Mouse (Mus musculus) left cerebral cortex, adult 11 months (tissue): Measurements from ENCODE around the gene Polr2l.

Source experiments
- DNase-seq: peaks from one replicate; pipeline ENCODE4 v3.0.0; 2022; ENCODE audit warnings: low spot score

The Polr2l gene

GRCm38 (mm10) chr7:141467230-141468030 lies 7.5 kb downstream of the Polr2l start, which contains the start of gene Cd151:
Gene Cd151 (plus strand): TSS chr7:141467392.
- DNase-seq, result no peak

GRCm38 (mm10) chr7:141466607-141467148 lies 8.3 kb downstream of the Polr2l start:
- DNase-seq, result no peak

GRCm38 (mm10) chr7:141466045-141466394 lies 8.9 kb downstream of the Polr2l start:
- DNase-seq, result no peak

GRCm38 (mm10) chr7:141465388-141466044 lies 9.4 kb downstream of the Polr2l start:
- DNase-seq, result no peak

- DNase-seq, result no peak
Observed at GRCm38 (mm10) chr7:141464603-141465201, 10.2 kb downstream of the Polr2l start.

- no peak for DNase-seq
Observed at GRCm38 (mm10) chr7:141463824-141464602, 10.9 kb downstream of the Polr2l start.

- DNase-seq, result no peak
Observed at GRCm38 (mm10) chr7:141462333-141462821, 12.6 kb downstream of the Polr2l start.

- DNase-seq, result no peak
Observed at GRCm38 (mm10) chr7:141461521-141462332, 13.2 kb downstream of the Polr2l start.

- no peak for DNase-seq
Observed at GRCm38 (mm10) chr7:141460391-141461113, 14.4 kb downstream of the Polr2l start, which contains the start of gene Cracr2b. Gene Cracr2b (plus strand): TSS chr7:141461094.

GRCm38 (mm10) chr7:141460001-141460390 lies 14.9 kb downstream of the Polr2l start:
- no peak for DNase-seq

GRCm38 (mm10) chr7:141459301-141459711 lies 15.6 kb downstream of the Polr2l start:
- DNase-seq, result no peak

GRCm38 (mm10) chr7:141458661-141459060 lies 16.3 kb downstream of the Polr2l start:
- DNase-seq, result no peak

- no peak for DNase-seq
Observed at GRCm38 (mm10) chr7:141457986-141458660, 16.8 kb downstream of the Polr2l start.

- no peak for DNase-seq
Observed at GRCm38 (mm10) chr7:141457236-141457635, 17.7 kb downstream of the Polr2l start.

- no peak for DNase-seq
Observed at GRCm38 (mm10) chr7:141456739-141457138, 18.2 kb downstream of the Polr2l start.

- no peak for DNase-seq
Observed at GRCm38 (mm10) chr7:141455610-141456314, 19.2 kb downstream of the Polr2l start.

- peak; percentile 81 for DNase-seq
Observed at GRCm38 (mm10) chr7:141454967-141455551, 19.9 kb downstream of the Polr2l start, which contains the start of gene Pnpla2. Gene Pnpla2 (plus strand): TSS chr7:141455198.

- DNase-seq, result no peak
Observed at GRCm38 (mm10) chr7:141453636-141454035, 21.3 kb downstream of the Polr2l start.
